Mouse (Mus musculus): ENCODE measurements around the gene Bnip1. TPM values are rescaled to one million over a fixed set of nuclear protein-coding genes. Genes with fewer than 3 reads are reported as not detected.

Bnip1 gene
- polyA plus RNA-seq, 1 experiment: 27.8 TPM

DNA sequence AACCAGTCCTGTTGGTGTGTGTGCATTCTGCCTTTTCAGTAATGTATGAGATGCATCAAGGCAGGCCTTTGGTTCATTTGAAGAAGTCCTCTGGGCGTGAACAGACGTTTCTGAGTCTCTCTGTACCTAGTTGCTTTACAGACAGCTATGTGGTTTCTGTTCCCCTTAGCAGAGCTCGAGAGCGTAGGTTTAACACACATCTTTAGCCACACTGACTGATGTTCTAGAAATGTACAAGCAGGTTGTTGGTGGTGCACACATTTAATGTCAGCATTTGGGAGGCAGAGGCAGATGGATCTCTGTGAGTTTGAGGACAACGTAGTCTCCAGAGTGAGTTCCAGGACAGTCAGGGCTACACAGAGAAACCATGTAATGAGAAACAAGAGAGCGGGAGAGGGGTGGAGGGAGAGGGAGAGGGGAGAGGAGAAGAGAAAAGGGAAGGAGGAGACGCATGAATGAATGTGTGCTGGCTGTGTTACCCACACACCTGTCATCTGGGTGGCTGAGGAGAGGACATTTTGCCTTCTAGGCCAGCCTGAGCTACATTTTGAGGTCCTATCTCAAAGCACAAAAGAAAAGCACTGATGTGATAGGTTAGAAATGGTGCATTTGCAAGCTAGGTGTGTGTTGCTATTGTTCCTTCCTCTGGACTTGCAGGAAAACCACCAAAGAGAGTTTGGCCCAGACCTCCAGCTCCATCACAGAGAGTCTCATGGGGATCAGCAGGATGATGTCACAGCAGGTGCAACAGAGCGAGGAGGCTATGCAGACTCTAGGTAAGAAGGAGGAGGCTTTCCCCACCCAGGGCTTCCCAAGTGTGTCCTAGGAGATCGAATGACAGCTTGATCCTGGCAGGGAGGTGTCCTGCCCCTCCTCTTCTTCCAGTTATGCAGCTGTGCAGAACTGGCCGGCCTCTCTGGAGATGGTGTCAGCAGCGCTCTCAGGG, 9.7 kb downstream of the Bnip1 start:
- Histone ChIP-seq H3ac (ENCODE audit: control insufficient read depth, insufficient read length, low read depth) (no peak overlapping the region), H3K27me3 (ENCODE audit: control insufficient read depth, insufficient read depth, insufficient read length) (no peaks in the 10 kb centered on the region), H3K79me3 (ENCODE audit: low read depth) (peaks cover 1% of the 10 kb centered on the region), H3K36me3 (ENCODE audit: control insufficient read depth, insufficient read depth) (peaks cover 39% of the 10 kb centered on the region), H3K4me3 (ENCODE audit: insufficient read depth, poor library complexity, severe bottlenecking) (no peak overlapping the region), H3K79me2 (ENCODE audit: control insufficient read depth, insufficient read depth) (no peaks in the 10 kb centered on the region)
- TF ChIP-seq MYOD1 (IDR thresholded peaks at IDR 0.05; ENCODE audit: control insufficient read depth, insufficient read length, low read depth): no peak
- TF ChIP-seq MYOG (IDR thresholded peaks at IDR 0.05; ENCODE audit: control insufficient read depth, extremely low read depth, insufficient read length): no peak
- no peak for TF ChIP-seq CEBPB (IDR thresholded peaks at IDR 0.05; ENCODE audit: low read depth)
- no peak for TF ChIP-seq CTCF (IDR thresholded peaks at IDR 0.05; ENCODE audit: control insufficient read depth, insufficient read depth, insufficient read length)
- no peak for TF ChIP-seq MAX (IDR thresholded peaks at IDR 0.05)
- no peak for TF ChIP-seq USF1 (IDR thresholded peaks at IDR 0.05; ENCODE audit: low read depth)
- no peak for TF ChIP-seq FOSL1 (IDR thresholded peaks at IDR 0.05; ENCODE audit: insufficient read depth, low read length, poor library complexity, severe bottlenecking)

DNA sequence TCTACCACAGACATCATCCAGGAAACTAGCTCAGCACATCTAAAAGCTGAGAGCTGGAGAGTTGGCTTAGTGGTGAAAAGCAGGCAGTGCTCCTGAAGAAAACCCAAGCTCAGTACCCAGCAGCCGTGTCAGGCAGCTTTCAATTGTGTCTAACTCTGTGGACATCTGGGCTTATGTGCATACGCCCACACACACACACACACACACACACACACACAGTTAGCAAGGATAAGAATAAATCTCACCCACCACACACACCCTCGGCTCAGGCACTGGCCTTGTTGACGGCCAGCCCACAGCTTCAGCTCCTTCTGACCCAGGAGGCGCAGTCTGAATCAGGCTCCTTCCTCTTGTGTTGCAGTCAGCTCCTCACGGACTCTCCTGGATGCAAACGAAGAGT, 10.7 kb downstream of the Bnip1 start:
- Histone ChIP-seq H3K4me3 (ENCODE audit: insufficient read depth, poor library complexity, severe bottlenecking) (no peak overlapping the region), H3ac (ENCODE audit: control insufficient read depth, insufficient read length, low read depth) (no peak overlapping the region), H3K79me3 (ENCODE audit: low read depth) (peaks cover 1% of the 10 kb centered on the region), H3K36me3 (ENCODE audit: control insufficient read depth, insufficient read depth) (peaks cover 35% of the 10 kb centered on the region), H3K79me2 (ENCODE audit: control insufficient read depth, insufficient read depth) (no peaks in the 10 kb centered on the region), H3K27me3 (ENCODE audit: control insufficient read depth, insufficient read depth, insufficient read length) (no peaks in the 10 kb centered on the region)
- TF ChIP-seq FOSL1 (IDR thresholded peaks at IDR 0.05; ENCODE audit: insufficient read depth, low read length, poor library complexity, severe bottlenecking) (no peak), MYOG (IDR thresholded peaks at IDR 0.05; ENCODE audit: control insufficient read depth, extremely low read depth, insufficient read length) (no peak), USF1 (IDR thresholded peaks at IDR 0.05; ENCODE audit: low read depth) (no peak), MAX (IDR thresholded peaks at IDR 0.05) (no peak), CEBPB (IDR thresholded peaks at IDR 0.05; ENCODE audit: low read depth) (no peak), MYOD1 (IDR thresholded peaks at IDR 0.05; ENCODE audit: control insufficient read depth, insufficient read length, low read depth) (no peak), CTCF (IDR thresholded peaks at IDR 0.05; ENCODE audit: control insufficient read depth, insufficient read depth, insufficient read length) (no peak)

DNA sequence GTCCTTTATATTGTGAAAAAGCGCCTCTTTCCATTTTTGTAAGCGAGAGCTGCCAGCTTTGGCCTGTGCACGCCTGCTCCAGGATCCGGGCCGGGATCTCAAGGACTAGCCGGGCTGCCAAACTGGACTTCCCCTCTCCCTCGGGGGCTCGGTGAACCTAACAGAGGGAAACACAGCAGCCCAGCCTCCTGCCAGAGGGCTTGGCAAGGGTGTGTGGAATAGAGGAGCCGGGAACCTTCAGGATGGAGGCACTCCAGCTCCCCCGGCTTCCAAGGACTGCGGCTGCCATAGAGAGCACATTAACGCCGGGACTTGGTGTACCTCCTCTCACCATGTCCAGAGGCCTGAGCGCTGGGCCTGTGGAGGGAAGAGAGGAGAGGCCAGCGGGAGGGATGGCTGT, 11.2 kb downstream of the Bnip1 start:
- no peak for TF ChIP-seq MYOD1 (IDR thresholded peaks at IDR 0.05; ENCODE audit: control insufficient read depth, insufficient read length, low read depth)
- Histone ChIP-seq H3K36me3 (ENCODE audit: control insufficient read depth, insufficient read depth) (peaks cover 30% of the 10 kb centered on the region), H3K4me3 (ENCODE audit: insufficient read depth, poor library complexity, severe bottlenecking) (no peak overlapping the region), H3K79me2 (ENCODE audit: control insufficient read depth, insufficient read depth) (no peaks in the 10 kb centered on the region), H3K79me3 (ENCODE audit: low read depth) (peaks cover 1% of the 10 kb centered on the region), H3ac (ENCODE audit: control insufficient read depth, insufficient read length, low read depth) (no peak overlapping the region), H3K27me3 (ENCODE audit: control insufficient read depth, insufficient read depth, insufficient read length) (no peaks in the 10 kb centered on the region)

DNA sequence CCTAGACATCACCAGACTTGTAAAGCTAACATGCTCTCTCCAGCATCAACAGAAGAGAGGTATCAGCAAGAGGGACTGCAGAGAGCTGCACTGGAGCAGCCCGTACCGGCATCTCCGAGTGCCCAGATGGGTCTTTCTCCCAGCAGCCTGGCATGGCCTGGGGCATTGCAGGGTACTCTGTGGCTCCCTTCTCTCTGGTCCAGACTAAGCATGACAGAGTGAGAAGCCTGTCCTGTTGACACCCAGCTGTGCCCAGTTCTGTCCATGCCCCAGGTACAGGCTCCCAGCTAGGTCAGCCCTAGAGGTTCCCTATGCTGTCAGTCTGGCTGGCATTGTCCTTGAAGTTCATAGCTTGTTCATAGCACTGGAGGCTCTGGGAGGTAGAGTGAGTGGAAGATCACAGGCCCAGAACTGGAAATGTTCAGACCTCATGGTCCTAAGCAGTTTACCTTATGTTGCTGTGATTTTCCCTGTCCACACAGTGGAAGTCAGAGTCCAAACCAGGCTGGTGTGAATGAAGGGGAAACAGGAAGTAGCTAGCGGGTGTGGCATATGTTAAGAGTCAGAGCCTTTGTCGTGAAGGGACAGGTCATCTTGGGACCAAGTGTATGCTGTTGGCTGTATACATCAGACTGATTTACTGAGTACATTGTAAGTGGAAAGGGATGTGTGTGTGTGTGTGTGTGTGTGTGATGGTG, 12.4 kb downstream of the Bnip1 start:
- no peaks in the 10 kb centered on the region for H3K79me2 ChIP-seq (ENCODE audit: control insufficient read depth, insufficient read depth)
- no peak for TF ChIP-seq CEBPB (IDR thresholded peaks at IDR 0.05; ENCODE audit: low read depth)
- TF ChIP-seq MYOD1 (IDR thresholded peaks at IDR 0.05; ENCODE audit: control insufficient read depth, insufficient read length, low read depth): no peak
- TF ChIP-seq USF1 (IDR thresholded peaks at IDR 0.05; ENCODE audit: low read depth): no peak
- no peak for TF ChIP-seq MAX (IDR thresholded peaks at IDR 0.05)
- H3K36me3 ChIP-seq (ENCODE audit: control insufficient read depth, insufficient read depth): peaks cover 26% of the 10 kb centered on the region
- no peak overlapping the region for H3K4me3 ChIP-seq (ENCODE audit: insufficient read depth, poor library complexity, severe bottlenecking)
- H3K79me3 ChIP-seq (ENCODE audit: low read depth): no peaks in the 10 kb centered on the region
- no peak overlapping the region for H3ac ChIP-seq (ENCODE audit: control insufficient read depth, insufficient read length, low read depth)
- H3K27me3 ChIP-seq (ENCODE audit: control insufficient read depth, insufficient read depth, insufficient read length): no peaks in the 10 kb centered on the region

GRCm38 (mm10) chr17:26794744-26795143, 13.9 kb downstream of the Bnip1 start:
- Histone ChIP-seq H3K36me3 (ENCODE audit: control insufficient read depth, insufficient read depth) (peaks cover 18% of the 10 kb centered on the region), H3ac (ENCODE audit: control insufficient read depth, insufficient read length, low read depth) (no peak overlapping the region), H3K79me2 (ENCODE audit: control insufficient read depth, insufficient read depth) (no peaks in the 10 kb centered on the region), H3K27me3 (ENCODE audit: control insufficient read depth, insufficient read depth, insufficient read length) (peaks cover 4% of the 10 kb centered on the region), H3K4me3 (ENCODE audit: insufficient read depth, poor library complexity, severe bottlenecking) (no peak overlapping the region), H3K79me3 (ENCODE audit: low read depth) (no peaks in the 10 kb centered on the region)
- TF ChIP-seq MYOG (IDR thresholded peaks at IDR 0.05; ENCODE audit: control insufficient read depth, extremely low read depth, insufficient read length) (no peak), MYOD1 (IDR thresholded peaks at IDR 0.05; ENCODE audit: control insufficient read depth, insufficient read length, low read depth) (no peak), CTCF (IDR thresholded peaks at IDR 0.05; ENCODE audit: control insufficient read depth, insufficient read depth, insufficient read length) (peak; percentile 59), CEBPB (IDR thresholded peaks at IDR 0.05; ENCODE audit: low read depth) (no peak)

DNA sequence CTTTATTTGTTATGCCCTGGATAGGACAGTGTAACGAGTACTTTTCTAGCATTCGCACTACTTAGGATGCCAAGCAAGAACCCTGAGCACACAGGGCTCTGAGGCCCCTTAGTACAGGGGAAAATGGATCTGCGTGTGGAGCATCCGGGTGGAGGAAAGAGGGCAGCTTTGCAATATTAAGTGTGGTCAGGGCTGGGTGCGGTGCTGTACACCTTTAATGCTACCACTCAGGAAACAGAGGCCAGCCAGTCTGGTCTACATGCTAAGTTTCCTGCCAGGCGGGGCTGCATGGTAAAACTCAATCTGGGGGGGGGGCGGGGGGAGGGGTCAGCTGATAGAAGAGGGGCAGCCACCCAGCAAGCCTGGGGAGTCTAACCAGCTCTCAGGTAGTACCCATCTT, 14.5 kb downstream of the Bnip1 start:
- peaks cover 12% of the 10 kb centered on the region for H3K36me3 ChIP-seq (ENCODE audit: control insufficient read depth, insufficient read depth)
- H3K27me3 ChIP-seq (ENCODE audit: control insufficient read depth, insufficient read depth, insufficient read length): peaks cover 4% of the 10 kb centered on the region
- no peaks in the 10 kb centered on the region for H3K79me3 ChIP-seq (ENCODE audit: low read depth)
- no peak overlapping the region for H3K4me3 ChIP-seq (ENCODE audit: insufficient read depth, poor library complexity, severe bottlenecking)
- H3K79me2 ChIP-seq (ENCODE audit: control insufficient read depth, insufficient read depth): no peaks in the 10 kb centered on the region
- no peak for TF ChIP-seq MAX (IDR thresholded peaks at IDR 0.05)
- TF ChIP-seq CEBPB (IDR thresholded peaks at IDR 0.05; ENCODE audit: low read depth): no peak
- no peak for TF ChIP-seq FOSL1 (IDR thresholded peaks at IDR 0.05; ENCODE audit: insufficient read depth, low read length, poor library complexity, severe bottlenecking)
- TF ChIP-seq CTCF (IDR thresholded peaks at IDR 0.05; ENCODE audit: control insufficient read depth, insufficient read depth, insufficient read length): no peak
- no peak for TF ChIP-seq MYOG (IDR thresholded peaks at IDR 0.05; ENCODE audit: control insufficient read depth, extremely low read depth, insufficient read length)
- no peak for TF ChIP-seq MYOD1 (IDR thresholded peaks at IDR 0.05; ENCODE audit: control insufficient read depth, insufficient read length, low read depth)
- TF ChIP-seq USF1 (IDR thresholded peaks at IDR 0.05; ENCODE audit: low read depth): no peak
- no peak overlapping the region for H3ac ChIP-seq (ENCODE audit: control insufficient read depth, insufficient read length, low read depth)

Measured in C2C12 (cell line).